Mouse (Mus musculus): ENCODE data around the gene Klhl32.
"Not testable (repeated sequence)": the region's sequence is repeated elsewhere in the genome, so short reads cannot be mapped to it uniquely, and the experiment has no call there.

Klhl32 gene

GRCm38 (mm10) chr4:24793726-24794345 lies 57.1 kb downstream of the Klhl32 start:
- no peak for DNase-seq

- no peak for DNase-seq
Measured at GRCm38 (mm10) chr4:24792416-24792981, 58.4 kb downstream of the Klhl32 start.

- DNase-seq: no peak
Measured at GRCm38 (mm10) chr4:24789331-24789730, 61.6 kb downstream of the Klhl32 start.

GRCm38 (mm10) chr4:24785757-24786532 lies 65.0 kb downstream of the Klhl32 start:
- no peak for DNase-seq

- DNase-seq: no peak
Measured at GRCm38 (mm10) chr4:24765919-24766318, 85.0 kb downstream of the Klhl32 start.

GRCm38 (mm10) chr4:24765469-24765868 lies 85.5 kb downstream of the Klhl32 start:
- no peak for DNase-seq

- no peak for DNase-seq
Measured at GRCm38 (mm10) chr4:24764558-24764957, 86.4 kb downstream of the Klhl32 start.

- no peak for DNase-seq
Measured at GRCm38 (mm10) chr4:24763451-24763850, 87.5 kb downstream of the Klhl32 start.

GRCm38 (mm10) chr4:24758954-24759353 lies 92.0 kb downstream of the Klhl32 start:
- no peak for DNase-seq

- DNase-seq: no peak
Measured at GRCm38 (mm10) chr4:24752517-24753208, 98.3 kb downstream of the Klhl32 start.

- DNase-seq: no peak
Measured at GRCm38 (mm10) chr4:24737080-24737479, 113.8 kb downstream of the Klhl32 start.

- peak; percentile 51 for DNase-seq
Measured at GRCm38 (mm10) chr4:24720834-24721233, 130.1 kb downstream of the Klhl32 start.

GRCm38 (mm10) chr4:24715559-24715958 lies 135.4 kb downstream of the Klhl32 start:
- no peak for DNase-seq

GRCm38 (mm10) chr4:24714367-24714766 lies 136.6 kb downstream of the Klhl32 start:
- no peak for DNase-seq

- peak; percentile 11 for DNase-seq
Measured at GRCm38 (mm10) chr4:24698528-24699117, 152.3 kb downstream of the Klhl32 start.

- DNase-seq: no peak
Measured at GRCm38 (mm10) chr4:24680080-24680479, 170.8 kb downstream of the Klhl32 start.

GRCm38 (mm10) chr4:24670007-24670406 lies 180.9 kb downstream of the Klhl32 start:
- DNase-seq: no peak

GRCm38 (mm10) chr4:24659218-24659617 lies 191.7 kb downstream of the Klhl32 start:
- no peak for DNase-seq

GRCm38 (mm10) chr4:24644735-24645134 lies 206.2 kb downstream of the Klhl32 start:
- DNase-seq: not testable (repeated sequence)

- DNase-seq: no peak
Measured at GRCm38 (mm10) chr4:24642306-24642705, 208.6 kb downstream of the Klhl32 start.

- no peak for DNase-seq
Measured at GRCm38 (mm10) chr4:24631177-24631911, 219.6 kb downstream of the Klhl32 start.

GRCm38 (mm10) chr4:24630430-24630829 lies 220.5 kb downstream of the Klhl32 start:
- DNase-seq: no peak

Measured in right cerebral cortex, postnatal 14 days (tissue).